Mouse (Mus musculus) embryonic facial prominence, embryonic 12.5 days (tissue): ENCODE results near the gene Fdxr. TPM values are rescaled to one million over a fixed set of nuclear protein-coding genes. Genes with fewer than 3 reads are reported as not detected.

Source experiments
- ATAC-seq: fragments of 200-750 bp; cut with Nextera tagmentation; 2 replicates; pipeline ENCODE4 v1.8.0; 2017; ENCODE audit not compliant: insufficient number of reproducible peaks, insufficient read depth, low FRiP score, low TSS enrichment
- H3K27ac ChIP-seq: fragments of 300-500 bp; sonication (generic); 2 replicates; pipeline ENCODE4 v1.5.1; 2016; ENCODE audit warnings: mild to moderate bottlenecking
- H3K27me3 ChIP-seq: fragments of 300-500 bp; sonication (generic); 2 replicates; pipeline ENCODE4 v1.6.1; 2016; ENCODE audit warnings: mild to moderate bottlenecking, moderate library complexity
- H3K36me3 ChIP-seq: fragments of 300-500 bp; sonication (generic); 2 replicates; pipeline ENCODE4 v1.6.1; 2016; ENCODE audit warnings: mild to moderate bottlenecking
- H3K4me1 ChIP-seq: fragments of 300-500 bp; sonication (generic); 2 replicates; pipeline ENCODE4 v1.6.1; 2016
- H3K4me2 ChIP-seq: fragments of 300-500 bp; sonication (generic); replicated peaks from 2 replicates; pipeline ENCODE4 v1.6.1; 2016; ENCODE audit warnings: mild to moderate bottlenecking, moderate library complexity
- H3K4me3 ChIP-seq: fragments of 300-500 bp; sonication (generic); 2 replicates; pipeline ENCODE4 v1.5.1; 2016; ENCODE audit warnings: mild to moderate bottlenecking
- H3K9ac ChIP-seq: fragments of 300-500 bp; sonication (generic); 2 replicates; pipeline ENCODE4 v1.6.1; 2016; ENCODE audit warnings: mild to moderate bottlenecking, moderate library complexity
- H3K9me3 ChIP-seq: fragments of 300-500 bp; sonication (generic); 2 replicates; pipeline ENCODE4 v1.6.1; 2016; ENCODE audit warnings: mild to moderate bottlenecking, moderate library complexity
- WGBS: fragments of 180-500 bp; shearing (Covaris S2); methylation state at CpG from one replicate; pipeline ENCODE4 v1.1.7; 2016; 5-methylcytosine and 5-hydroxymethylcytosine counted together
- polyA plus RNA-seq: library from polyadenylated mRNA; unstranded; fragments of >200 nt; fragmentation: Nextera tagmentation; extraction: Ambion mirVana; gene quantifications from 2 replicates; pipeline ENCODE4 v1.2.1, GENCODE M21; 2016

The Fdxr gene
- polyA plus RNA-seq, 1 experiment from 2014 or later = 14.6 TPM

GRCm38 (mm10) chr11:115288305-115288704, 11.5 kb upstream of the Fdxr start:
- no peak for ATAC-seq
- Histone ChIP-seq H3K4me2 (no peak overlapping the region), H3K9me3 (no peaks in the 10 kb centered on the region), H3K4me1 (no peaks in the 10 kb centered on the region), H3K27me3 (no peaks in the 10 kb centered on the region), H3K36me3 (no peaks in the 10 kb centered on the region), H3K27ac (no peak overlapping the region), H3K4me3 (no peak overlapping the region), H3K9ac (no peak overlapping the region)
- WGBS = 88% methylated on average over 2 of the region's 2 CpGs

GRCm38 (mm10) chr11:115287386-115287785, 10.5 kb upstream of the Fdxr start:
- H3K4me2 ChIP-seq = no peak overlapping the region
- no peak overlapping the region for H3K27ac ChIP-seq
- H3K4me1 ChIP-seq = no peaks in the 10 kb centered on the region
- no peaks in the 10 kb centered on the region for H3K27me3 ChIP-seq
- WGBS = 83% methylated on average over 5 of the region's 5 CpGs
- no peaks in the 10 kb centered on the region for H3K9me3 ChIP-seq
- ATAC-seq = no peak
- H3K9ac ChIP-seq = no peak overlapping the region
- no peak overlapping the region for H3K4me3 ChIP-seq
- H3K36me3 ChIP-seq = no peaks in the 10 kb centered on the region

- WGBS = 74% methylated on average over 19 of the region's 19 CpGs
- H3K4me2 ChIP-seq = no peak overlapping the region
- H3K36me3 ChIP-seq = no peaks in the 10 kb centered on the region
- H3K9ac ChIP-seq = no peak overlapping the region
- no peaks in the 10 kb centered on the region for H3K9me3 ChIP-seq
- no peak overlapping the region for H3K4me3 ChIP-seq
- no peak overlapping the region for H3K27ac ChIP-seq
- no peaks in the 10 kb centered on the region for H3K27me3 ChIP-seq
- H3K4me1 ChIP-seq = no peaks in the 10 kb centered on the region
- ATAC-seq = no peak
Measured at GRCm38 (mm10) chr11:115286201-115286993, 9.5 kb upstream of the Fdxr start.

- no peak for ATAC-seq
- WGBS = 65% methylated on average over 4 of the region's 4 CpGs
- Histone ChIP-seq H3K27me3 (no peaks in the 10 kb centered on the region), H3K4me1 (no peaks in the 10 kb centered on the region), H3K27ac (no peak overlapping the region), H3K4me2 (no peak overlapping the region), H3K4me3 (no peak overlapping the region), H3K9me3 (no peaks in the 10 kb centered on the region), H3K9ac (no peak overlapping the region), H3K36me3 (no peaks in the 10 kb centered on the region)
Measured at GRCm38 (mm10) chr11:115285282-115285681, 8.4 kb upstream of the Fdxr start.

DNA sequence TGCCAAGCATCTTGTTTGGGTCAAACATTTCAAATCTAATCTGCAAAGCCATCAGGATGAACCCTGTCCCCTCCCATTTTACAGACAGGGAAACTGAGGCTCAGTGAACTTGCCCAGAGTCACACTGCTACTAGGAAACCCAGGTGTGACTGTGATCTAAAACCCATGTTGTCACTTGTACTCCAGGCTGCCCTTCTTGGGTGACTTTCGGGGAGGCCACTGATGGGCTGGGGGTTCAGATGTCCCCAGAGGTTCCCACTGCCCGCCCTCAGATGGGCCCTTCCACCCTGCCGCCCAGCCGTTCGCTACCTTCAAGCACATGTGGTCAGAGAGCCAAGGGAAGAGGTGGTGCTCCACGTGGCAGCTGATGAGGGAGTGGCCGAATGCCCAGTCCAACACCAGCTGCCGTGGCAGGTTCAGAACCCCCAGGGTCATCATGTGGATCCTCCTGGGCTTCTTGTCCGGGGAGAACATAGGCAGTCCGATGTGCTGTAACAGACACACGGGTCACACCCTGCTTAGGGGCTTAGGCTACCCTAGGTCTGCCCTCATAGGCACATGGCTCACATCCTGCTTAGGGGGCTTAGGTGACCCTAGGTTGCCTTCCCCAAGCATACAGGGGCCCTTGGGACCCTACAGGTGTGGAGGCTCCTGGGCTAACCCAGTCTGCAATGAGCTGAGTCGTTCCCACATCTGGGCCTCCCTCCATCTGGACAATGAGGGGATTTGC, 7.2 kb upstream of the Fdxr start:
- 82% methylated on average over 12 of the region's 12 CpGs for WGBS
- no peaks in the 10 kb centered on the region for H3K36me3 ChIP-seq

DNA sequence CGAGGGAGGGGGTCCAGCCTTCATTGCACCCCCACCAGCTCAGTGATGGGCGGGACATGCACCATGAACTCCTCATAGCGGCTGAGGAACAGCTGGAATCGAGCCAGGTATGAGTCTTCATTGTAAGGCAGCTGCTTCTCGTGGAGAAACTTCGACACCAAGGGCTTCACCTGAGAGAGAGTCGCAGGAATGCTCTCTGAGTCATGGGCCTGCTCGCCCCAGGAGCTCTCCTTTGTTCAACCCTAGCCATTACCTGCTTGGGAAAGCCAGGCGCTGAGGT, 6.6 kb upstream of the Fdxr start:
- no peaks in the 10 kb centered on the region for H3K36me3 ChIP-seq
- no peaks in the 10 kb centered on the region for H3K27me3 ChIP-seq
- H3K9ac ChIP-seq = no peak overlapping the region
- H3K4me1 ChIP-seq = no peaks in the 10 kb centered on the region
- no peak for ATAC-seq
- no peaks in the 10 kb centered on the region for H3K9me3 ChIP-seq
- WGBS = 75% methylated on average over 9 of the region's 9 CpGs
- no peak overlapping the region for H3K27ac ChIP-seq
- H3K4me3 ChIP-seq = no peak overlapping the region
- no peak overlapping the region for H3K4me2 ChIP-seq

More for the DNA sequence above, 7.2 kb upstream of the Fdxr start:
- Histone ChIP-seq H3K9ac (no peak overlapping the region), H3K4me2 (no peak overlapping the region), H3K4me3 (no peak overlapping the region), H3K9me3 (no peaks in the 10 kb centered on the region), H3K27me3 (no peaks in the 10 kb centered on the region), H3K4me1 (no peaks in the 10 kb centered on the region), H3K27ac (no peak overlapping the region)
- no peak for ATAC-seq

DNA sequence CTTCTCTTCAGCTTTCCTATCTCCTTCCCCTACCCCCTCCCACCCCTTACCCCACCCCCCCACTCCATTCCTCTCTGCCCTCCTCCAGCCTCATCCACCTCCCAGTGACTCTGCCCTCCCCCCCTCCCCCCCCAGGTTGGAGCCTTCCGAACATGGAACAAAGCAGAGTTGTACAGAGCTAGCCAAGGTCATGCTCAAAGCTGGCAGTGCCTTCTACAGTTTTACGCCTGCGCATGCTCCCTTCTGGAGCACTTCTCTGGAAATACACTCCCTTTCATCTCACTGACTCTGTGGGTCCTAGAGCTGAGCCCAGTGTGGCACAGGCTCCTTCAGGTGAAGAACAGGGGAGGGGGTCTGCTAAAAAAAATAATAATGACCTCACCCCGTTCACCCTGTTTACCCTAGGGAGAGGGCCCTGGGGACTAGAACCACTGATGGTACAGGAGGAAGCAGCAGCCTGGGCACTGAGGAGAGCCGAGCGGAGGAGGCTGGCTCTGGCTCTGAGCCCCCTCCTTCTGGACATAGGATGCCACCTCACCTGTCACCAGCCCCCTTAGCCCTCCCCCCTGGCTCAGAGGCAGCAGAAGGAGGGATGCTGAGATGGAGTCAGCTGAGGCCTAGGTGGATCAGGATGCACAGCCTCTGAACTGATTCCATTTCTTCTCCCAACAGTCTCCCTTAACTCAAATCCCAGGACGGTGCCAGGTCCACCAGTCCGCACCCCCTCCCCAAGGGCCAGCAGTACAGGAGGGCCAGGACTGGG, 6.1 kb upstream of the Fdxr start:
- Histone ChIP-seq H3K4me3 (no peak overlapping the region), H3K4me2 (no peak overlapping the region), H3K27me3 (no peaks in the 10 kb centered on the region), H3K27ac (no peak overlapping the region), H3K9ac (no peak overlapping the region), H3K4me1 (peaks cover 3% of the 10 kb centered on the region; the same call in 1 of the 2 replicates), H3K9me3 (no peaks in the 10 kb centered on the region), H3K36me3 (no peaks in the 10 kb centered on the region)
- ATAC-seq = no peak
- WGBS = 78% methylated on average over 8 of the region's 8 CpGs

GRCm38 (mm10) chr11:115282295-115282694, 5.4 kb upstream of the Fdxr start:
- Histone ChIP-seq H3K36me3 (no peaks in the 10 kb centered on the region), H3K27me3 (no peaks in the 10 kb centered on the region), H3K4me3 (no peak overlapping the region), H3K4me1 (peaks cover 7% of the 10 kb centered on the region; the same call in 1 of the 2 replicates), H3K27ac (no peak overlapping the region), H3K9me3 (no peaks in the 10 kb centered on the region), H3K4me2 (no peak overlapping the region), H3K9ac (no peak overlapping the region)
- WGBS = 76% methylated on average over 8 of the region's 8 CpGs
- no peak for ATAC-seq

DNA sequence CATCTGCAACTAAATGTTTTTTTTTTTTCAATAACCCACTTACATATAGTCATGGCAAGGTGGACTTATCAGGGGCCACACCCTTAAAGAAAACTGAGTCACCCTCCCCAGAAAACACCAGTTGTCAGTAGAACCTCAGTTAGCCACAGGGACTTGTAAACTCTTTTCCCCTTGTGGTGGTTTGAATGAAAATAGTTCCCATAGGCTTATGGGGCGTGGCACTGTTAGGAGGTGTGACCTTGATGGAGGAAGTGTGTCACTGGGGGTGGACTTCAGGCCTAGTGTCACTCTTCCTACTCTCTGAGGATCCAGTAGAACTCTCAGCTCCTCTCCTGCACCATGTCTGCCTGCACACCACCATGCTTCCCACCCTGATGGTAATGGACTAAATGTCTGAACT, 2.9 kb upstream of the Fdxr start:
- H3K9ac ChIP-seq = no peak overlapping the region
- H3K27ac ChIP-seq = no peak overlapping the region
- H3K4me3 ChIP-seq = no peak overlapping the region
- H3K4me1 ChIP-seq = peaks cover 19% of the 10 kb centered on the region
- H3K36me3 ChIP-seq = no peaks in the 10 kb centered on the region
- no peaks in the 10 kb centered on the region for H3K27me3 ChIP-seq
- no peak for ATAC-seq
- 73% methylated on average over 1 of the region's 1 CpGs for WGBS
- no peaks in the 10 kb centered on the region for H3K9me3 ChIP-seq
- no peak overlapping the region for H3K4me2 ChIP-seq

DNA sequence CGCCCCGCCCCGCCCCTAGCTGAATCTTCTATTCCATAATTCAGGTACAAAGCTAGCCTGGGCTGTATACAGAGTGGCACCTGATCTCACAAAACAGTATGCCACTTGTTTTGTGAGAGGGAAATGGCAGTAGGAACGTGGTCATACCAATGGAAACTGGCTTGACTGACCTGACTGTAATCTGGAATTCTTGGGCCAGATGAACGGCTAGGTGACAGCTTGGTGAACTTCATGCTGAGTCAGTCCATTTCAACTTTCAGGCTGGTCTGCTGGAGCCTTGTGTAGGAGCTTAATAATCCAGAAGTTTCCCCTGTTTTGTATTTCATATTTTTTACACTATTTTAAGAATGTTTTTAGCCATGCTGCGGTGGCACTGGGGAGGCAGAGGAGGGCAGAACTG, 1.3 kb upstream of the Fdxr start:
- H3K27ac ChIP-seq = no peak overlapping the region
- no peaks in the 10 kb centered on the region for H3K36me3 ChIP-seq
- peak overlapping the region; percentile 72 for H3K4me2 ChIP-seq
- H3K4me3 ChIP-seq = no peak overlapping the region
- no peaks in the 10 kb centered on the region for H3K9me3 ChIP-seq
- ATAC-seq = no peak
- H3K9ac ChIP-seq = no peak overlapping the region
- no peaks in the 10 kb centered on the region for H3K27me3 ChIP-seq
- WGBS = 70% methylated on average over 6 of the region's 6 CpGs
- H3K4me1 ChIP-seq = peaks cover 19% of the 10 kb centered on the region

DNA sequence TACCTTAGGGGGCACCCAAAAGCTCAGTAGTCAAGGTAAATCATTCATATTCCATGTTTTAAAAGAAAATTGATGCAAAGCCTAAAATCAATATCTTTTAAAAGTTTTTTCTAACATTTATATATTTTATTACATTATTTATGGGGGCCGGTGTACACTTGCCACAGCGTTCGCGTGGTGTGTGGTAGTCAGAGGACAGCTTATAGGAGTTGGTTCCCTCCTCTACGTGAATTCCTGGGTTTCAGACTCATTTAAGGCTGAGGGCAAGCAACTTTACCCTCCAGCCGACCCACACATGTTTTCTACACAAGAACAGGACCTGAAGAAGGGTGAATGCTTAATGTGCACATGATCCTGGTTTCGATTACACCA, 740 bp upstream of the Fdxr start:
- peak overlapping the region; percentile 57 for H3K9ac ChIP-seq
- peak overlapping the region; percentile 80 for H3K27ac ChIP-seq

DNA sequence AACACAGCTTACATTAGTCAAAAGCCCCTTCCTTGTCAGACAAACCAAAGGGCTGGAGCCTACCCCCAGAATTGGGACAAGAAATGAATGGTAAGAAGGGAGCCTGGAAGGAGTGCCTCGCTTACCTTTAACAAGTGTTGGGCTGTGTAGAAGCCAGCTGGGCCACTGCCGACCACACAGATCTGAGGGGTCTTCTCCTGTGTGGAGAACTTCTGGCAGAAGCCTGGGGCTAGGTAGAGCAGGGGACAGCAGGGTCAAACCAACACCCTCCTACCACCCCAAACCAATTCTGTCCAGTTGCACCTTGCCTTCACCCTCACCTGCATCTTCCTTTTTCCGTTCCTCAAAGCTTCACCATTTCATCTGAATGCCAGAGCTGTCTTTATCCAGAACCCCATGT, 896 bp downstream of the Fdxr start:
- H3K9me3 ChIP-seq = no peaks in the 10 kb centered on the region
- peak overlapping the region; percentile 62 for H3K4me3 ChIP-seq
- H3K9ac ChIP-seq = peak overlapping the region; percentile 71
- no peaks in the 10 kb centered on the region for H3K27me3 ChIP-seq
- no peak for ATAC-seq
- WGBS = 55% methylated on average over 3 of the region's 3 CpGs
- peaks cover 19% of the 10 kb centered on the region for H3K4me1 ChIP-seq
- H3K4me2 ChIP-seq = peak overlapping the region; percentile 82
- H3K27ac ChIP-seq = no peak overlapping the region
- H3K36me3 ChIP-seq = no peaks in the 10 kb centered on the region

More for the DNA sequence above, 740 bp upstream of the Fdxr start:
- no peaks in the 10 kb centered on the region for H3K27me3 ChIP-seq
- H3K4me1 ChIP-seq = peaks cover 19% of the 10 kb centered on the region
- no peak for ATAC-seq
- H3K36me3 ChIP-seq = no peaks in the 10 kb centered on the region
- H3K9me3 ChIP-seq = no peaks in the 10 kb centered on the region
- peak overlapping the region; percentile 62 for H3K4me3 ChIP-seq
- peak overlapping the region; percentile 72 for H3K4me2 ChIP-seq
- 18% methylated on average over 7 of the region's 7 CpGs for WGBS
